Mouse (Mus musculus): ENCODE measurements around the gene Rem1.

DNA sequence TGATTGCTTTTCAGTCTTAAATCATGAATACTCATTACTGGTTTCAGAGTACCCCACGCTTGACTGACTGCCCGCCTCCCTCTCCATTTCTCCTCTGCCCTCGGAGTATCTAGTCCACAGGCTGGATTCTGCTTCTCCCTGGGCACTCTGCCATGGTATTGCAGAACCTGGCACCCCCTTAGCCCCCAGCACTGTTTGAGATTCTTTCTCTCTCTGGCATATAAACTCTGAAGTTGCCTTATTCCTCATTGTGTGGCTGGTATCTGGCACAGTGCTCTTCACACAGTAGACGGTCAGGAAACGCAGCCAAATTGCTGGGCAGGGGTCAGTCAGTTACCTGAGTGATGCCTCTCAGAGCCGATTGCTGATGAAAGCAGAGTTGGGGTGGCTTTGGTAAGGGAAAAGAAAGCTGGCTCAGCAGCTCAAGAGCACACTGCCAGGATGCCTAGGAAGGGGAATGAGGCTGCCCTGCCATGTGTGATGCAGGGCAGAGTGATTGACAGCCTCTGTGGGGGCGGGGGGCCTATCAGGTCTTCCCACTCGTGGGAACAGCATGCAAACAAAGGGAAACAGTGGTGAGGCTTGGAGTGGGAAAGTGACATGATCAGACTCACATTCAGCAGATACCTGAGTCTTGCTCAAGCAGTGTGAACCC lies 53.1 kb downstream of the Rem1 start:
- TF ChIP-seq CTCF (IDR thresholded peaks at IDR 0.05; ENCODE audit: low read depth, low read length) (no peak), POLR2A (IDR thresholded peaks at IDR 0.05; ENCODE audit: borderline replicate concordance, low read depth, low read length) (no peak)
